Mouse (Mus musculus) skeletal muscle tissue, postnatal 0 days (tissue): ENCODE data around the gene Nabp1. TPM values are rescaled to one million over a fixed set of nuclear protein-coding genes. Genes with fewer than 3 reads are reported as not detected.

Source experiments
- polyA plus RNA-seq: library from polyadenylated mRNA; unstranded; fragments of >200 nt; fragmentation: Nextera tagmentation; extraction: Ambion mirVana; gene quantifications from 2 replicates; pipeline ENCODE4 v1.2.1, GENCODE M21; 2015

Gene Nabp1
- 11.2 and 15.0 TPM in 2 replicates for polyA plus RNA-seq

GRCm38 (mm10) chr1:51478262-51479026, at the start of gene Nabp1:
Gene Nabp1 (minus strand): TSS chr1:51478425.

Other genes starting within 250 kb of the Nabp1 start
- 103 and 123 TPM in 2 replicates for gene Cavin2, start 189.3 kb downstream of the Nabp1 start, polyA plus RNA-seq